Mouse (Mus musculus) kidney, adult 18-20 months (tissue): ENCODE data around the gene Rapgef3.
A peak's percentile ranks its signal among the peaks of the same experiment; 100 is the strongest.

Source experiments
- DNase-seq: peaks from one replicate; pipeline ENCODE4 v3.0.0; 2021

The Rapgef3 gene

GRCm38 (mm10) chr15:97744930-97745329 lies 22.8 kb downstream of the Rapgef3 start:
- DNase-seq, result no peak

GRCm38 (mm10) chr15:97743961-97744525 lies 23.7 kb downstream of the Rapgef3 start:
- DNase-seq, result no peak

- DNase-seq, result peak; percentile 52
These were observed 24.6 kb downstream of the Rapgef3 start for GRCm38 (mm10) chr15:97743210-97743609.

DNA sequence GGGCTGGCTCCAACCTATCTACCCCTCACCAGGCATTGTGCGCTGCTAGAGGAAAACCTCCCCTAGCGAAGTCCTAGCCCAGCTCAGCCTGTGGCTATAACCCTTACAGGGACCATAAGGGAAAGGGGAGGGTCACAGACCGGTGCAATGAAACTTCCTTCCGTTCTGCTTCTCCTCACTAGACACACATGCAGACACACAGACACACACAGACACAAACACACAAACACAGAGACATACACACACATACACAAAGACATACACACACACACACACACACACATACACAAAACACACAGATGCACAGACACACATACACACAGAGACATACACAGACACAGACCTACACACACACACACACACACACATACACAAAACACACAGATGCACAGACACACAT lies 25.2 kb downstream of the Rapgef3 start:
- DNase-seq, result no peak

GRCm38 (mm10) chr15:97742074-97742473 lies 25.7 kb downstream of the Rapgef3 start:
- DNase-seq, result no peak

DNA sequence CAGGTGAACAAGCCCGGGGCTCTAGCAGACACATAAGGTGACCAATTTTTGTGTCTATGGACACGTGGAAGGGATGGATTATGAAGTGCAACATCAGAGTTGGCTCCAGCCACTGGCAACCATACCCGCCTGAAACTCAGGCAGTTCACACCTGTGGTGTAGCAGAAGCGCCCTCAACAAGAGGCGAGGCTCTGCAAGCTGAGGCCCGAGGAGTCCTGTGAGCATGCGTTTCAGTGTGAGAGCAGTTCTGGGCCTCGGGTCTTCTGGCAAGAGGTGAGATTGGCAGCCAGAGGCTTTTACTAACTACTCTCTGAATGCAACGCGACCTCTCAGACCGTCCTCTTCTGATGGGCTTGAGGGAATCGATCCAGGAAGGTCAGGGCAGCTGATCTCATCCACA lies 26.1 kb downstream of the Rapgef3 start:
- no peak for DNase-seq

- DNase-seq, result no peak
These were observed 27.5 kb downstream of the Rapgef3 start for GRCm38 (mm10) chr15:97740283-97740732.

DNA sequence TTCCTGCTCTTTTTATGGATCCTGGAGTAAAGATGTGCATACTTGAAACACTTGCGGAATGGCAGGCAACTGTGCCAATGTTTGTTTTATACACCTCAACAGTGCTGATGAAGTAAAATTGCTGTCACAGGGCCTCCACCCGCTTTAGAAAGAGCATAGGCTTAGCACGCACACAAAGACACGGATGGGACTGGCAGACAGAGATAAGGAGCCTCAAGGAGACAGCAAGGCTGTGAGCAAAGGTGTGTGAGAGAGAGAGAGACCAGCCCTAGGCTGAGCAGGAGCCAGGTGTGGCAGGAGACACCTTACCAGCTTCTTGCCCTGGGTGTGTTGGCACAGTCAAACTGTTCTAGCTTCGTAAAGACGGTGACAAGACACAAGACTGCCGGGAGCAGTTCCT lies 28.8 kb downstream of the Rapgef3 start:
- DNase-seq, result no peak

GRCm38 (mm10) chr15:97731988-97732387 lies 35.8 kb downstream of the Rapgef3 start:
- no peak for DNase-seq

GRCm38 (mm10) chr15:97731111-97731510 lies 36.7 kb downstream of the Rapgef3 start, which contains the start of gene Endou:
Gene Endou, minus strand, starts transcription at chr15:97731339.
- no peak for DNase-seq

DNA sequence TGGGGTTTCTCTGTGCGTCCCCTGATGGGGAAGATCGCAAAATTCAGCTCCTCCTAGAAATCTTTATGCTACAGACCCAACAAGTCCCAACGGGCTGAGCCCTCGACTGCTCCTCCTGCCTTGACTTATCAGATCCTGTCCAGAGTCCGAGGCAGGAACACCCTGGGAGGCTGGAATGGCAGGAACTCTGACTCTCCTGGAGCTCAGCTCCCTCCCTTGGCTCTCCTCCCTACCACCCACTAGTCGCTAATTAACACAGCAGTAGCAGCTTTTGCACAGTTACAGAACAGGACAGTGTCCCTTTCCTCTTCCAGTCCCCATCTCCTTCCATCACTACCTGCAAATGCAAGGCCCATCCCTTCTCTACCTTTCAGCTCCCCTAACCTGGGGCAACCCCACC lies 37.4 kb downstream of the Rapgef3 start:
- peak; percentile 45 for DNase-seq

- peak; percentile 67 for DNase-seq
These were observed 39.0 kb downstream of the Rapgef3 start for GRCm38 (mm10) chr15:97728804-97729203.

DNA sequence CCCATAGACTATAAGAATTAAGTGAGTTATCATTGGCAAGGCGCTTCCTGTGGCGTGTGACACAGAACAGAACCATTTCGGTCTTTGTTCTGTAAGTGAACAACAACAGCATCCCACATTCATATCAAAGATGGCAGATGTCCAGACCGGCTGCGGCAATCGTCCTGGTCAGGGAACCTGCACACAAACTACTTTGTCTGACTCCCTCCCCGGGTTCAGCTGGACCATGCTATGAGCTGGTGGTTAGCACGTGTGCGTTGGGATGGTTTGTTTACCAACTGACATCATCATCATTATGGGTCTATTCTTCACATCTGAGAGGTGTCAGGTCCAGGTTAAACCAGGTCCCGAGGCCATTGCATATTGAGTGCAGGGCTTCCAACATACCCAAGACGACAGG lies 39.4 kb downstream of the Rapgef3 start:
- DNase-seq, result no peak

GRCm38 (mm10) chr15:97727520-97727919 lies 40.3 kb downstream of the Rapgef3 start:
- no peak for DNase-seq

DNA sequence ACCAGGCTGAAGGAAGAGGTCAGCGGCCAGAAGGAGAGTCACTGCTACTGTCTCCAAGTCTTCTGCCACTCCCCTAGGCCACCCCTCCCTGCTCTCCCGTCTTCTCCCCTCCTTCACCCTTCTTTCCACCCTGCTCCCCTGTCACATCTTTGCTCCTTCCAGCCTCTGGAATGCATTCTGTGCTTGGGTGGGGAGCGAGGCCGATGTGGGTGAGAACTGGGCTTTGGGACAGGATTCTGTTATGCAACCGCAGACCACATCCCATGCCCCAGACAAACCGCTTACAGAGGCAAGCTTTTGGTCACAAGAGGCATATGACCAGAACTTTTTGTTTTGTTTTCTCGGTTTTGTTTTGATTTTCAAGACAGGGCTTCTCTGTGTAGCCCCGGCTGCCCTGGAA lies 40.7 kb downstream of the Rapgef3 start:
- no peak for DNase-seq

- DNase-seq, result no peak
These were observed 41.5 kb downstream of the Rapgef3 start for GRCm38 (mm10) chr15:97726310-97726709.

DNA sequence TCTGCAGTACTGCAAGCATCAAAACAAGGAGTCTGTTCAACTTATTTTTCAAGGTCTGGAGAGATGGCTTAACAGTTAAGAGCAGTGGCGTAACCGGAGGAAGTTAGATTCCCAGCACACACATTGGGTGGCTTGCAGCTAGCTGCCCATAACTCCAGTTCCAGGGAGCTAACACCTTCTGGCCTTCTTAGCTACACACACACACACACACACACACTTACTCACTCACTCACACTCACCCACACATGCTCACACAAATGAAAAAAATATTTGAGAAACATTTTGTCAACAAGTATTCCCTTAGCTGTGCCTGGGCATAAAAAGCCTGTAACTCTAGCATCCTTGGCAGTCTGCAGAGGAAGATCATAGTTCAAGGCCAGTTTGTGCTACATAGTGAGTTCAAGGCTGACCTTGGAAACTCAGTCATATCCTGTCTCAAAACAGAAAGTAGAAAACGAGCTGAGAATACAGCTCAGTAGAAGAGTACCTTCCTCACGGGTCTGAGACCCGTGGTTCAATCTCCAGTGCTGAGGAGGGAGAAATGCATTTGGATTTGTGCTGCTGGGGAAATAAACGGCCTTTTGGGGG lies 42.5 kb downstream of the Rapgef3 start:
- no peak for DNase-seq

GRCm38 (mm10) chr15:97724346-97725197 lies 43.2 kb downstream of the Rapgef3 start:
- DNase-seq, result no peak

DNA sequence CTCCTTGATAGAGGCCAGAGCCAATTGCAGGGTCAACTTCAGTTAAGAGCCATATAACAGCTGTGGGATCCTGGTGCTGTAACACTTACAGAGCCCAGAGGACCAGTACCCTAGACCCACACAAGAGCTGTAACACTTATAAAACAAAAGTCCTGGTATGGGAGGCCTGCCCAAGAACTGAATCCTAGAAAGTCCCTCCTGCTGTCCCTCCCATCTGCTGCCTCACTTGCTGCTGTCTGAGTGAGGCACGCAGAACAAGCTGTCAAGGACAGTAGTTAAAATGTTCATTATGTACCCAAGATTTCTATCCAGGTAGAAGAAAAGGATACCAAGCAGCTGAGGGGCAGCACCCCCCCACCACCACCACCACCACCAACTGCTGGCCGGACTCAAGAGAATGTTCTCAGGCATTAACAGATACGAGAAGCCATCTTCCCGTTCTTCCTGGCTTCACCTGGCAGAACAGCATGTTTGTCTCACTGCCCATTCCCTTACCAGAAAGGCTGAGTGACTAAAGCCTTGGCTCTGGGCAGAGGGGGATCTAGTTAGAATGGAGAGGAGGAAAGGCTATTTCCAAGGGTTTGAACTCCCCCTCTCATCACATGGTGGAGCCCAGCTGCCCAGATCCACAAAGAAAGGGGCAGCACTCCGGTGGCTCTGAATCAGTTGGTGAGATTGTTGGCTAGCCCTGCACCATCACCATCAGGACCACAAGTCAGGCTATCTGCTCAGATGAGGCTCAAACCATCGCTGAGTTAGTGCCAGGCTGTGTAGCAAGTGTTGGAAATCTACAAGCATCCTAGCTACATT lies 44.0 kb downstream of the Rapgef3 start:
- DNase-seq, result no peak

DNA sequence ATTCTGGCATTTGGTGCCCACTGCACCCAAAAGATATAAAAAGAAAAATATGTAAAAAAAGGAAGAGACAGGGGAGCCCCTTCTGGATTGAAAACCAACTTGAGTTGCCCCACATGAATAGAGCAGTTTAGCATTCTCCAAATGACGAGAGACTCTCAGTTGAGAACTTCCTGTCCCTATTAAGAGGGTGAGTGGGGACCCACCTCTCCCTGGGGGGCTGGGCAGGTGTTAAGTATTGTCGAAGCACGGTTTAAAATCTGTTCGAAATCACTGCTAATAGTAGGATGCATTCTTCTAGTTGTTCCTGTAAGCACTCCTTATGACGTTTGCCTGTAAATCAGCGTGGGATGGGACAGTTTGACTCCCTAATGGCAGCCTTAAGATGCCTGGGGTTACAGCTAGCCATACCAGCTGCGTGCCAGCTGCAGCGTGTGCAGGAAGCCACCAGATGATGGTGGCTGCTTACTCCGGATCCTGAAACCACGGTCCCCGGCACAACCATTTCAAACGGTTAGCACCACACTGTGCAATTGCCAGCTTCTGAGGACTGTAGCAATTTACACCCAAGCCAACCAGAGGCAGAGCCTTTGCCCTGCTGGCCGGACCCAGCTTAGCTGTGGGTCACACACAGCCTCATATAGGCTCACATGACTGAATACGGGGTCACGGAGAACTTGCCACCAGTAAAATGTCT lies 46.6 kb downstream of the Rapgef3 start:
- DNase-seq, result no peak

DNA sequence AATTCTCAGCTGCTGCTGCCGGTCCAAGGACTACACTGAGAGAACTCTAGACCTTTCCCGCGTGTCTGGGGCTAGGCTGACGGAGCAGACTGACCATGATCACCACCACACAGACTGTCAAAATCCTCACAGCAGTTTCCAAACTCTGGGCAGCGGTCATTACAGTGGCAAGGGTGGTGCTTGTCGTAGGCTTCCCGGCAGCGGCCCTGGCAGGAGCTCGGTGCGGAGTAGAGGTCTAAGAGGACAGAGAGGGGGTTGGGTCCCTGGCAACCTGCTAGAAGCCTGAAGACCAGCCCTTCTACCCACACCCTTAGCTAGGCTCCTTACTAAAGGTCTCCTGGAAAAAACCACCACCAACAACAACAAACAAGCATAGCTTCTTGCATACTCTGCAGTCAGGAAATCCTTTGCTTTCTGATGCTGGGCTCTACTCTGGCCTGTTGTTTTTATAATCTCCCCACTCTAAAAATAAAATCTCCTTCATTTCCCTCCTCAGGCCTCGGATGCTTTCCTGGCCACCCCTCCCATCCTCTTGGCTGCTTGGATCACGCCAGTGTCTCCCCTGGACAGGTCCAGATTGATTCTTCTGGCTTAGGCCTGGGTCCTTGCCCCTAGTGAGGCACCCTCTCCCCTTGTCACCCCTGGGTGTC lies 47.6 kb downstream of the Rapgef3 start:
- no peak for DNase-seq

DNA sequence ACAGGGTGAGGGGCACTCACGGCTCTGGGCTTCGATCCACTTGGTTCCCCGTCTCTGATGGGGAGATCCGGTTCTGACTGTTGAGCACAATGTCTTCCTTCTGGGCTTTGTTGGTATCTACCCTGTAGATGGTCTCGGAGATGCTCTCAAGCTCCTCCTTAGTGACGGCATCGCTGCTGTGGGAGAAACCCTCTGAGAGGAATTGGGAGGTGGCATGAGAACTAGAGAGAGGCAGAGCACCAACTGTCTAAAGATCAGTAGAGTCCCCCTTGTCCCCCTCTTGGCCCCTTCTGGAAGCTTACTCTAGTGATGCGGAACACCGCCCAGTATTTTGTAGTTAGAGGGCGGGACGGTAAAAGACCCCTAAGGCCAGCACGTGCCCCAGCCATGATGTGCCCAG lies 48.3 kb downstream of the Rapgef3 start:
- DNase-seq, result no peak
